Mouse (Mus musculus) central nervous system, embryonic 11.5 days (tissue): ENCODE measurements around the gene Colgalt2. TPM values are rescaled to one million over a fixed set of nuclear protein-coding genes. Genes with fewer than 3 reads are reported as not detected.

Experiments
- polyA plus RNA-seq: library from polyadenylated mRNA; depleted of rRNA; stranded (reverse); fragments of >200 nt; gene quantifications from 2 replicates; pipeline ENCODE4 v1.2.3, GENCODE M21; 2012; rRNA removed

The Colgalt2 gene
- polyA plus RNA-seq, result 2.0 and 3.1 TPM in 2 replicates

DNA sequence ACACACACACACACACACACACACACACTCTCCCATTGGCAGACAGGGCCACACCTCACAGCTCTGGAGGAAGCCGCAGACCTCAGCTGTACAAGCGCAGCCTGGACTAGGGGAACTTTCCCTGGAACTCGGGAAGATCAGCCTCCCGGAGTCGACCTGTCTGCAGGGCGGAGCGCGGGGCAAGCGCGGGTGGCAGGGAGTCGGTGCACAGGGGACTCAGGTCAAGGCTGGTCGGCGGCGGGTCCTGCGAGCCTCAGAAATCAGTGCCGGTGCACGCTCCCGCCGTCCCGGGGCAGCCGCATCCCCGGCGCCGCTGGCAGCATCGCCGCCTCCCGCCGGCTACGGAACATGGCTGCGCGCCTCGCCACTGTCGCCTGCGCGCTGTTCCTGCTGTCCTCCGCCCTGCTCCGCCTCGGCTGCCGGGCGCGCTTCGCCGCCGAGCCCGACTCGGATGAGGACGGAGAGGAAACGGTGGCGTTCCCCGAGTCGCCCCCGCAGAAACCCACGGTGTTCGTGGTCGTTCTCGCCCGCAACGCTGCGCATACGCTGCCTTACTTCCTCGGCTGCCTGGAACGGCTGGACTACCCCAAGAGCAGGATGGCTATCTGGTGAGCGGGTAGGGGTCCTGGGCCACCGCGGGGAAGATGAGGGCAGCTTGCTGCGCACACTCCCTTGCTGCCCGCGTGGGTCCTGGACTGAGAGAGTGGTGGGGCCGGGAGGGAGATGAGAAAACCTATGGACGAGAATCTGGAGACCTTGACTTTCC is at the start of gene Colgalt2:
TSS of gene Colgalt2 (plus strand) at position 41 of the 766 bp plus-strand sequence.

DNA sequence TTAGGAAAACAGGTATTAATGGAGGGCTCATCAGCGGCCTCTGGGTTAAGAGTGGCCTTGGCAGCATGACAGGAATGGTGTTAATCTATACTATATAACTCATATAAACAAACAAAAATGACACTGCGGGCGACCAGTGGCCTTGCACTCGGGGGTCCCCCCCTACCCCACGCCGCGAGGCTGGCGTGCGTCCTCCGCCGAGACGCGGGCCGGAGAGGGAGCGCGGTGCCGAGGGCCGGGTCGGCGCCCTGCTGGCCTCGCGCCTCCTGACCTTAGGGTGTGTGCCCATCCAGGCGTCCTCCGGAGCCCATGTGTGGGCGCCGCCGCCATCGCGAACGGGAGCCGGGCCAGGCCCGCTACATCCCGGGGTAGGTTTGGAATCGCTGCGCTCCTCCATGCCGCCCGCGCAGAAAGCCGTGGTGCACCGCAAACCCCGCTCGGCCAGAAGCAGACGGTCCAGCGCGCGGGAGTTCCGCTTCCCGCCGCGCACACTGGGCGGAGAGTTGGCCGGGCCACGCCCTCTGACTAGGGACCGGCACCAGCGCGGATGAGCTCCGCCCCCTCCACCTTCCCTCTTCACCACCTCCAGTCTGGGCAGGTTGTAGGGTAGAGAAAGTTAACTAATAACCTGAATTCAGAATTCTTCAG is 13.3 kb upstream of the Colgalt2 start, which contains the start of gene Tsen15:
TSS of gene Tsen15 (minus strand) at position 501 of the 648 bp plus-strand sequence.

Other genes with a start within 250 kb of the Colgalt2 start
- 24.4 and 51.2 TPM in 2 replicates for gene Tsen15, start 13.1 kb upstream of the Colgalt2 start, polyA plus RNA-seq